Mouse (Mus musculus): ENCODE data around the gene Spata1.

The Spata1 gene

GRCm38 (mm10) chr3:146499431-146500002 is at the start of gene Spata1, which contains the start of gene Gng5:
Spata1 (minus strand) TSS chr3:146499753.
Gng5 (plus strand) TSS chr3:146499807.
- peak; percentile 89 for DNase-seq (ENCODE audit: low spot score)

GRCm38 (mm10) chr3:146543632-146544031 is 44.1 kb upstream of the Spata1 start:
- DNase-seq (ENCODE audit: low spot score), result no peak

GRCm38 (mm10) chr3:146540521-146541273 is 41.1 kb upstream of the Spata1 start:
- DNase-seq (ENCODE audit: low spot score), result no peak

GRCm38 (mm10) chr3:146534986-146535385 is 35.4 kb upstream of the Spata1 start:
- DNase-seq (ENCODE audit: low spot score), result no peak

GRCm38 (mm10) chr3:146528335-146528734 is 28.8 kb upstream of the Spata1 start:
- no peak for DNase-seq (ENCODE audit: low spot score)

- no peak for DNase-seq (ENCODE audit: low spot score)
Observed at GRCm38 (mm10) chr3:146521652-146522020, 22.1 kb upstream of the Spata1 start.

GRCm38 (mm10) chr3:146520798-146521651 is 21.5 kb upstream of the Spata1 start, which contains the start of gene Rpf1:
Rpf1 (minus strand) TSS chr3:146521429.
- DNase-seq (ENCODE audit: low spot score), result peak; percentile 94

- DNase-seq (ENCODE audit: low spot score), result no peak
Observed at GRCm38 (mm10) chr3:146520226-146520797, 20.8 kb upstream of the Spata1 start.

GRCm38 (mm10) chr3:146506711-146507110 is 7.2 kb upstream of the Spata1 start:
- DNase-seq (ENCODE audit: low spot score), result no peak

- no peak for DNase-seq (ENCODE audit: low spot score)
Observed at GRCm38 (mm10) chr3:146501601-146502123, 2.1 kb upstream of the Spata1 start.

GRCm38 (mm10) chr3:146500810-146501201 is 1.3 kb upstream of the Spata1 start:
- no peak for DNase-seq (ENCODE audit: low spot score)

GRCm38 (mm10) chr3:146500003-146500809 is 653 bp upstream of the Spata1 start:
- peak; percentile 63 for DNase-seq (ENCODE audit: low spot score)

- peak; percentile 24 for DNase-seq (ENCODE audit: low spot score)
Observed at GRCm38 (mm10) chr3:146498989-146499388, 564 bp downstream of the Spata1 start.

GRCm38 (mm10) chr3:146494941-146495340 is 4.6 kb downstream of the Spata1 start:
- no peak for DNase-seq (ENCODE audit: low spot score)

- no peak for DNase-seq (ENCODE audit: low spot score)
Observed at GRCm38 (mm10) chr3:146486464-146486863, 13.1 kb downstream of the Spata1 start.

GRCm38 (mm10) chr3:146482044-146482443 is 17.5 kb downstream of the Spata1 start:
- no peak for DNase-seq (ENCODE audit: low spot score)

GRCm38 (mm10) chr3:146474428-146474827 is 25.1 kb downstream of the Spata1 start:
- DNase-seq (ENCODE audit: low spot score), result no peak

- DNase-seq (ENCODE audit: low spot score), result no peak
Observed at GRCm38 (mm10) chr3:146473741-146474140, 25.8 kb downstream of the Spata1 start.

- DNase-seq (ENCODE audit: low spot score), result no peak
Observed at GRCm38 (mm10) chr3:146472657-146473056, 26.9 kb downstream of the Spata1 start.

- no peak for DNase-seq (ENCODE audit: low spot score)
Observed at GRCm38 (mm10) chr3:146469226-146469625, 30.3 kb downstream of the Spata1 start.

GRCm38 (mm10) chr3:146462939-146463338 is 36.6 kb downstream of the Spata1 start:
- no peak for DNase-seq (ENCODE audit: low spot score)
